Mouse (Mus musculus) ES-E14 (cell line): ENCODE results near the gene Gabbr2. TPM values are rescaled to one million over a fixed set of nuclear protein-coding genes. Genes with fewer than 3 reads are reported as not detected.

Experiments
- DNase-seq: peaks from one replicate; pipeline ENCODE4 v3.0.0-alpha.2; 2013; ENCODE audit warnings: low read depth, low spot score
- H3K27ac ChIP-seq: 2 replicates; pipeline ENCODE4 v1.5.1; 2012; ENCODE audit warnings: low read depth, mild to moderate bottlenecking, low read length, moderate library complexity, mixed read lengths; ENCODE audit not compliant: poor library complexity, insufficient read depth, severe bottlenecking
- H3K36me3 ChIP-seq: 2 replicates; pipeline ENCODE4 v1.6.1; 2012; ENCODE audit warnings: mild to moderate bottlenecking, low read length, moderate library complexity, mixed read lengths; ENCODE audit not compliant: control insufficient read depth, poor library complexity, insufficient read depth, severe bottlenecking
- H3K4me1 ChIP-seq, 2 experiments: fragments of 150-350 bp in 1 of 2; sonication (generic) in 1 of 2; 2 replicates each; pipeline ENCODE4 v1.6.1; 2012; ENCODE audit warnings: low read length in 2 of 2, mild to moderate bottlenecking in 1 of 2, mixed read lengths in 1 of 2; ENCODE audit not compliant: control insufficient read depth in 2 of 2, insufficient read depth in 2 of 2, poor library complexity in 1 of 2
- H3K4me3 ChIP-seq, 2 experiments: fragments of 150-350 bp in 1 of 2; sonication (generic) in 1 of 2; 2 replicates each; pipeline ENCODE4 v1.5.1; 2012; ENCODE audit warnings: low read length in 2 of 2, low read depth in 1 of 2, mild to moderate bottlenecking in 1 of 2, mixed read lengths in 1 of 2; ENCODE audit not compliant: insufficient read depth in 1 of 2, poor library complexity in 1 of 2, severe bottlenecking in 1 of 2
- H3K9ac ChIP-seq: 2 replicates; pipeline ENCODE4 v1.6.1; 2012; ENCODE audit warnings: low read depth, mild to moderate bottlenecking, low read length, mixed read lengths; ENCODE audit not compliant: poor library complexity, insufficient read depth, severe bottlenecking
- H3K9me3 ChIP-seq: fragments of 150-350 bp; sonication (generic); 2 replicates; pipeline ENCODE4 v1.6.1; 2012; ENCODE audit warnings: low read depth, mild to moderate bottlenecking, low read length; ENCODE audit not compliant: control insufficient read depth, insufficient read depth
- CHD2 ChIP-seq: IDR thresholded peaks from 2 replicates; pipeline ENCODE4 v1.6.1; 2014; ENCODE audit warnings: mild to moderate bottlenecking, low read depth, low read length, inconsistent platforms
- HCFC1 ChIP-seq: IDR thresholded peaks from 2 replicates; pipeline ENCODE4 v1.6.1; 2012; ENCODE audit warnings: low read length, inconsistent platforms, borderline replicate concordance; ENCODE audit not compliant: insufficient read depth
- MAFK ChIP-seq: IDR thresholded peaks from 2 replicates; pipeline ENCODE4 v1.6.1; 2014; ENCODE audit warnings: mild to moderate bottlenecking, low read depth, low read length, inconsistent platforms; ENCODE audit not compliant: insufficient read depth
- ZC3H11A ChIP-seq: IDR thresholded peaks from 2 replicates; pipeline ENCODE4 v1.6.1; 2012; ENCODE audit warnings: low read depth, mild to moderate bottlenecking, inconsistent platforms, low read length, borderline replicate concordance
- ZNF384 ChIP-seq: IDR thresholded peaks from 2 replicates; pipeline ENCODE4 v1.6.1; 2012; ENCODE audit warnings: low read depth, low read length, inconsistent platforms
- in situ Hi-C, 2 experiments: fragments of 600-800 bp; cut with MboI; formaldehyde crosslinking; loops; one replicate each; pipeline ENCODE4 v1.15.1; 2025; ENCODE audit warnings: low sequenced_read_pairs in 2 of 2, inconsistent platforms in 1 of 2; ENCODE audit not compliant: unreplicated experiment in 2 of 2
- total RNA-seq: library from RNA; depleted of rRNA; stranded (reverse); fragments of 300-350 nt; gene quantifications from 2 replicates; pipeline ENCODE4 v1.2.3, GENCODE M21; 2012

Gene Gabbr2
- total RNA-seq, 1 experiment, result 0.09 TPM

- no peak overlapping the region for H3K9ac ChIP-seq
- no peaks in the 10 kb centered on the region for H3K36me3 ChIP-seq
- no peaks in the 10 kb centered on the region for H3K9me3 ChIP-seq
- no peak overlapping the region for H3K27ac ChIP-seq
- H3K4me3 ChIP-seq, result no peak overlapping the region
- no peaks in the 10 kb centered on the region for H3K4me1 ChIP-seq
- DNase-seq, result no peak
- TF ChIP-seq HCFC1 (no peak), MAFK (no peak), CHD2 (no peak), ZNF384 (no peak), ZC3H11A (no peak)
- in situ Hi-C loops, result no loop called here
Measured at GRCm38 (mm10) chr4:47032171-47032570, 40.5 kb upstream of the Gabbr2 start.

GRCm38 (mm10) chr4:47028791-47029190 is 37.1 kb upstream of the Gabbr2 start:
- in situ Hi-C loops, result no loop called here
- no peak for DNase-seq
- no peaks in the 10 kb centered on the region for H3K4me1 ChIP-seq
- no peak overlapping the region for H3K9ac ChIP-seq
- H3K27ac ChIP-seq, result no peak overlapping the region
- no peaks in the 10 kb centered on the region for H3K9me3 ChIP-seq
- no peak overlapping the region for H3K4me3 ChIP-seq
- TF ChIP-seq ZNF384 (no peak), HCFC1 (no peak), CHD2 (no peak), MAFK (no peak), ZC3H11A (no peak)
- no peaks in the 10 kb centered on the region for H3K36me3 ChIP-seq

- TF ChIP-seq HCFC1 (no peak), MAFK (no peak), CHD2 (no peak), ZNF384 (no peak), ZC3H11A (no peak)
- Histone ChIP-seq H3K4me1 (no peaks in the 10 kb centered on the region), H3K9ac (no peak overlapping the region), H3K9me3 (no peaks in the 10 kb centered on the region), H3K27ac (no peak overlapping the region), H3K36me3 (no peaks in the 10 kb centered on the region), H3K4me3 (no peak overlapping the region)
- in situ Hi-C loops, result no loop called here
- no peak for DNase-seq
Measured at GRCm38 (mm10) chr4:47023949-47024348, 32.3 kb upstream of the Gabbr2 start.

GRCm38 (mm10) chr4:47022804-47023603 is 31.3 kb upstream of the Gabbr2 start:
- no peaks in the 10 kb centered on the region for H3K4me1 ChIP-seq
- H3K9ac ChIP-seq, result no peak overlapping the region
- no peaks in the 10 kb centered on the region for H3K9me3 ChIP-seq
- no peak overlapping the region for H3K4me3 ChIP-seq
- in situ Hi-C loops, result no loop called here
- no peak overlapping the region for H3K27ac ChIP-seq
- H3K36me3 ChIP-seq, result no peaks in the 10 kb centered on the region
- DNase-seq, result no peak
- TF ChIP-seq ZC3H11A (no peak), ZNF384 (no peak), HCFC1 (no peak), MAFK (no peak), CHD2 (no peak)

- Histone ChIP-seq H3K4me1 (no peaks in the 10 kb centered on the region), H3K36me3 (no peaks in the 10 kb centered on the region), H3K9ac (no peak overlapping the region), H3K27ac (no peak overlapping the region), H3K4me3 (no peak overlapping the region), H3K9me3 (no peaks in the 10 kb centered on the region)
- peak; percentile 44 for DNase-seq
- in situ Hi-C loops, result no loop called here
- TF ChIP-seq ZC3H11A (peak; percentile 70), CHD2 (no peak)
Measured at GRCm38 (mm10) chr4:47020563-47020962, 28.9 kb upstream of the Gabbr2 start.
